Mouse (Mus musculus) neural tube, embryonic 11.5 days (tissue): Measurements from ENCODE around the gene Gm20388. TPM values are rescaled to one million over a fixed set of nuclear protein-coding genes. Genes with fewer than 3 reads are reported as not detected.

Experiments
- ATAC-seq: fragments of 200-750 bp; cut with Nextera tagmentation; 2 replicates; pipeline ENCODE4 v1.8.0; 2017; ENCODE audit warnings: moderate number of reproducible peaks, mild to moderate bottlenecking, moderate TSS enrichment, moderate library complexity; ENCODE audit not compliant: insufficient read depth, low FRiP score, low TSS enrichment
- DNase-seq: peaks from one replicate; pipeline ENCODE4 v3.0.0-alpha.2; 2015; ENCODE audit warnings: low spot score
- H3K27ac ChIP-seq: fragments of 300-500 bp; sonication (generic); 2 replicates; pipeline ENCODE4 v1.5.1; 2014; ENCODE audit warnings: low read depth, mild to moderate bottlenecking, low read length
- H3K27me3 ChIP-seq: fragments of 300-500 bp; sonication (generic); 2 replicates; pipeline ENCODE4 v1.6.1; 2014; ENCODE audit warnings: mild to moderate bottlenecking, low read length, mixed read lengths; ENCODE audit not compliant: control insufficient read depth, insufficient read depth
- H3K36me3 ChIP-seq: fragments of 300-500 bp; sonication (generic); 2 replicates; pipeline ENCODE4 v1.6.1; 2014; ENCODE audit warnings: mild to moderate bottlenecking, low read length, moderate library complexity, mixed read lengths; ENCODE audit not compliant: control insufficient read depth, insufficient read depth
- H3K4me1 ChIP-seq: fragments of 300-500 bp; sonication (generic); 2 replicates; pipeline ENCODE4 v1.6.1; 2014; ENCODE audit warnings: low read length, mixed read lengths; ENCODE audit not compliant: control insufficient read depth, insufficient read depth
- H3K4me2 ChIP-seq: fragments of 300-500 bp; sonication (generic); 2 replicates; pipeline ENCODE4 v1.6.1; 2014; ENCODE audit warnings: low read depth, mild to moderate bottlenecking, moderate library complexity
- H3K4me3 ChIP-seq: fragments of 300-500 bp; sonication (generic); 2 replicates; pipeline ENCODE4 v1.5.1; 2014; ENCODE audit warnings: low read depth, low read length
- H3K9ac ChIP-seq: fragments of 300-500 bp; sonication (generic); 2 replicates; pipeline ENCODE4 v1.6.1; 2014; ENCODE audit warnings: mild to moderate bottlenecking, low read length
- H3K9me3 ChIP-seq: fragments of 300-500 bp; sonication (generic); 2 replicates; pipeline ENCODE4 v1.6.1; 2016; ENCODE audit warnings: low read length; ENCODE audit not compliant: control insufficient read depth
- WGBS: fragments of 180-500 bp; shearing (Covaris S2); extraction: QIAGEN DNeasy Blood & Tissue Kit; methylation state at CpG from one replicate; pipeline ENCODE4 v1.1.7; 2014; 5-methylcytosine and 5-hydroxymethylcytosine counted together
- polyA plus RNA-seq: library from polyadenylated mRNA; unstranded; fragments of >200 nt; fragmentation: Nextera tagmentation; extraction: Ambion mirVana; gene quantifications from 2 replicates; pipeline ENCODE4 v1.2.1, GENCODE M21; 2014

Gm20388 gene
- polyA plus RNA-seq, 1 experiment from 2014 or later: not detected

GRCm38 (mm10) chr8:124151881-124152280 lies 4241.2 kb downstream of the Gm20388 start:
- 90% methylated on average over 6 of the region's 6 CpGs for WGBS
- Histone ChIP-seq H3K27me3 (no peaks in the 10 kb centered on the region), H3K9me3 (no peaks in the 10 kb centered on the region), H3K27ac (no peak overlapping the region), H3K4me3 (no peak overlapping the region), H3K9ac (no peak overlapping the region), H3K4me1 (no peaks in the 10 kb centered on the region), H3K4me2 (no peak overlapping the region), H3K36me3 (no peaks in the 10 kb centered on the region)
- ATAC-seq (no peak), DNase-seq (no peak)

- WGBS: 86% methylated on average over 8 of the region's 8 CpGs
- H3K9me3 ChIP-seq: no peaks in the 10 kb centered on the region
- ATAC-seq (no peak), DNase-seq (no peak)
- H3K4me1 ChIP-seq: no peaks in the 10 kb centered on the region
- H3K9ac ChIP-seq: no peak overlapping the region
- H3K27me3 ChIP-seq: no peaks in the 10 kb centered on the region
- no peak overlapping the region for H3K27ac ChIP-seq
- no peak overlapping the region for H3K4me3 ChIP-seq
- H3K4me2 ChIP-seq: no peak overlapping the region
- H3K36me3 ChIP-seq: no peaks in the 10 kb centered on the region
Observed at GRCm38 (mm10) chr8:124152771-124153170, 4242.1 kb downstream of the Gm20388 start.

- H3K27ac ChIP-seq: no peak overlapping the region
- H3K27me3 ChIP-seq: no peaks in the 10 kb centered on the region
- H3K9ac ChIP-seq: no peak overlapping the region
- WGBS: 80% methylated on average over 7 of the region's 7 CpGs
- no peak for DNase-seq
- no peaks in the 10 kb centered on the region for H3K36me3 ChIP-seq
- H3K4me3 ChIP-seq: no peak overlapping the region
- no peaks in the 10 kb centered on the region for H3K4me1 ChIP-seq
- no peak for ATAC-seq
- no peak overlapping the region for H3K4me2 ChIP-seq
- no peaks in the 10 kb centered on the region for H3K9me3 ChIP-seq
Observed at GRCm38 (mm10) chr8:124156324-124156723, 4245.7 kb downstream of the Gm20388 start.

- Histone ChIP-seq H3K9me3 (no peaks in the 10 kb centered on the region), H3K36me3 (no peaks in the 10 kb centered on the region), H3K4me2 (no peak overlapping the region), H3K4me3 (no peak overlapping the region), H3K4me1 (no peaks in the 10 kb centered on the region), H3K9ac (no peak overlapping the region), H3K27me3 (no peaks in the 10 kb centered on the region), H3K27ac (no peak overlapping the region)
- WGBS: 87% methylated on average over 5 of the region's 5 CpGs
- no peak for ATAC-seq
- DNase-seq: no peak
Observed at GRCm38 (mm10) chr8:124161683-124162082, 4251.0 kb downstream of the Gm20388 start.

- 90% methylated on average over 5 of the region's 5 CpGs for WGBS
- Histone ChIP-seq H3K27me3 (no peaks in the 10 kb centered on the region), H3K4me2 (no peak overlapping the region), H3K27ac (no peak overlapping the region), H3K9me3 (no peaks in the 10 kb centered on the region), H3K4me3 (no peak overlapping the region), H3K4me1 (no peaks in the 10 kb centered on the region), H3K9ac (no peak overlapping the region), H3K36me3 (no peaks in the 10 kb centered on the region)
- no peak for DNase-seq
- ATAC-seq: no peak
Observed at GRCm38 (mm10) chr8:124163258-124163657, 4252.6 kb downstream of the Gm20388 start.

- no peak overlapping the region for H3K4me2 ChIP-seq
- no peak overlapping the region for H3K9ac ChIP-seq
- no peaks in the 10 kb centered on the region for H3K27me3 ChIP-seq
- no peaks in the 10 kb centered on the region for H3K36me3 ChIP-seq
- DNase-seq (no peak), ATAC-seq (no peak)
- no peak overlapping the region for H3K27ac ChIP-seq
- WGBS: 73% methylated on average over 7 of the region's 7 CpGs
- no peaks in the 10 kb centered on the region for H3K4me1 ChIP-seq
- H3K4me3 ChIP-seq: no peak overlapping the region
- no peaks in the 10 kb centered on the region for H3K9me3 ChIP-seq
Observed at GRCm38 (mm10) chr8:124169749-124170148, 4259.1 kb downstream of the Gm20388 start.

GRCm38 (mm10) chr8:124170671-124171070 lies 4260.0 kb downstream of the Gm20388 start:
- no peak for DNase-seq
- H3K27me3 ChIP-seq: no peaks in the 10 kb centered on the region
- 88% methylated on average over 7 of the region's 7 CpGs for WGBS
- no peak overlapping the region for H3K4me3 ChIP-seq
- no peaks in the 10 kb centered on the region for H3K36me3 ChIP-seq
- H3K9me3 ChIP-seq: no peaks in the 10 kb centered on the region
- no peak overlapping the region for H3K27ac ChIP-seq
- no peak overlapping the region for H3K4me2 ChIP-seq
- H3K4me1 ChIP-seq: no peaks in the 10 kb centered on the region
- no peak overlapping the region for H3K9ac ChIP-seq
- ATAC-seq: no peak

- no peaks in the 10 kb centered on the region for H3K36me3 ChIP-seq
- H3K9ac ChIP-seq: no peak overlapping the region
- no peak overlapping the region for H3K4me2 ChIP-seq
- no peak overlapping the region for H3K4me3 ChIP-seq
- no peak for DNase-seq
- no peaks in the 10 kb centered on the region for H3K4me1 ChIP-seq
- no peaks in the 10 kb centered on the region for H3K27me3 ChIP-seq
- H3K9me3 ChIP-seq: no peaks in the 10 kb centered on the region
- no peak for ATAC-seq
- 82% methylated on average over 17 of the region's 17 CpGs for whole genome bisulfite sequencing
- H3K27ac ChIP-seq: no peak overlapping the region
Observed at GRCm38 (mm10) chr8:124171557-124172528, 4261.2 kb downstream of the Gm20388 start.

GRCm38 (mm10) chr8:124173688-124174087 lies 4263.0 kb downstream of the Gm20388 start:
- WGBS: 85% methylated on average over 4 of the region's 4 CpGs
- Histone ChIP-seq H3K9me3 (no peaks in the 10 kb centered on the region), H3K36me3 (no peaks in the 10 kb centered on the region), H3K4me3 (no peak overlapping the region), H3K4me2 (no peak overlapping the region), H3K9ac (no peak overlapping the region), H3K4me1 (no peaks in the 10 kb centered on the region), H3K27ac (no peak overlapping the region), H3K27me3 (no peaks in the 10 kb centered on the region)
- no peak for DNase-seq
- no peak for ATAC-seq
